Mouse (Mus musculus): ENCODE results near the gene Pank1. TPM values are rescaled to one million over a fixed set of nuclear protein-coding genes. Genes with fewer than 3 reads are reported as not detected.

Pank1 gene
- polyA plus RNA-seq, 1 experiment from 2014 or later: 7.5 TPM

DNA sequence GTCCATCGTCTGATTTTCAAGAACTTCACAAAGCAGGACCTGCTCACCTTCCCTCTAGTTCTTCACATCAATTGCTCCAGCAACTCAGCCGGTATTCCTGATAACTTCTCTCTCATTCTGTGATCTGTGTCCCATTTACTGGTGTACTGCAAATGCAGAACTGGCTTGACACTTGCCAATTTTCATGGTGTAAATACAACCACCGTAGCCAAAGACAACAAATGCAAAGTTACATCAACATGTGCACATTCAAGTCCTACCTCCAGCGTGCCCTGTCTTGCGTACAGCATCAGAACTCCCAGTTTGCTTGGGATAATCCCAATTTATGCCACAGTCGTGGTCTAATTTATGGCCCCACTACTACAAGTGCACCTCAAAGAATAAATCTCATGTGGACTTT, 15.5 kb downstream of the Pank1 start:
- Histone ChIP-seq H3K4me3 (ENCODE audit: low read length) (no peak overlapping the region), H3K9me3 (ENCODE audit: control insufficient read depth, low read length) (no peaks in the 10 kb centered on the region), H3K4me2 (ENCODE audit: low read depth, low read length) (no peak overlapping the region), H3K36me3 (ENCODE audit: control insufficient read depth, insufficient read depth, low read length) (no peaks in the 10 kb centered on the region), H3K4me1 (replicated peaks; ENCODE audit: control insufficient read depth, insufficient read depth, low read length) (0 out of 2 replicates have a peak, but pooled peaks cover 3% of the 10 kb centered on the region), H3K27ac (ENCODE audit: low read length) (no peak overlapping the region), H3K9ac (ENCODE audit: low read length) (no peak overlapping the region), H3K27me3 (ENCODE audit: control insufficient read depth, insufficient read depth, low read depth, low read length) (no peaks in the 10 kb centered on the region)
- WGBS: 84% methylated on average over 6 of the region's 6 CpGs
- ATAC-seq (ENCODE audit: low read depth): no peak

DNA sequence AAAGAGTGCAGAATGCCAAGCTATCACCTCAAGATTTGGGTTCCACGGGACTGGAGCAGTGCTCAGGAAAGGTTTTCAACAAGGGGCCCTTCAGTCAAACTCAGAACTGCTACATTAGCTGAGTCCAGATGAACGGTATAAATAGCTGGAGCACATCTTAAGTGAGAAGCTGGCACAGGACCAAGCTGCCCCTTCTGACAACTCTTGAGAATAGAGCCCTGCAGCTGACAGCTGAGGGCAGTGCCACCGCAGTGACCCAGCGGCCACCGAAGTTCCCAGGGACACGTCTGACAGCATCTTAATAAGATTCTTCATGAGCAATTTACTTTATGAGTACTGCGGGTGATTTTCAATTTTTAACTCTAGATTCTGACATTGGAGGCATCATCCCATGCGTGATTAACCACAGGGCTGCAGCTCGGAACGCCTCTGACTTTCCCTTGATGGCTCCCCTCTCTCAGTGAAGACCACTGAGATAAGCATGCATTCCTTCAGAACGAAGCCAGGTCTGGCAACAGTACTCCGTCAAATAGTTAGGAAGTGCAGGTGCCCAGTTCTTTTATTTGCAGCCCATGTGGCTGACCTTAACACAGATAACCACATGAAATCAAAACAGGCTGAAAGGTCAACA, 23.1 kb downstream of the Pank1 start:
- Histone ChIP-seq H3K4me1 (replicated peaks; ENCODE audit: control insufficient read depth, insufficient read depth, low read length) (peaks cover 14% of the 10 kb centered on the region), H3K4me2 (ENCODE audit: low read depth, low read length) (no peak overlapping the region), H3K9ac (ENCODE audit: low read length) (no peak overlapping the region), H3K9me3 (ENCODE audit: control insufficient read depth, low read length) (no peaks in the 10 kb centered on the region), H3K27ac (ENCODE audit: low read length) (no peak overlapping the region), H3K4me3 (ENCODE audit: low read length) (no peak overlapping the region), H3K27me3 (ENCODE audit: control insufficient read depth, insufficient read depth, low read depth, low read length) (no peaks in the 10 kb centered on the region), H3K36me3 (ENCODE audit: control insufficient read depth, insufficient read depth, low read length) (no peaks in the 10 kb centered on the region)
- peak; percentile 75 for ATAC-seq (ENCODE audit: low read depth)
- WGBS: 32% methylated on average over 12 of the region's 12 CpGs

GRCm38 (mm10) chr19:34851161-34851560, 28.1 kb downstream of the Pank1 start:
- H3K4me2 ChIP-seq (ENCODE audit: low read depth, low read length): no peak overlapping the region
- no peaks in the 10 kb centered on the region for H3K27me3 ChIP-seq (ENCODE audit: control insufficient read depth, insufficient read depth, low read depth, low read length)
- H3K36me3 ChIP-seq (ENCODE audit: control insufficient read depth, insufficient read depth, low read length): no peaks in the 10 kb centered on the region
- no peak for ATAC-seq (ENCODE audit: low read depth)
- H3K27ac ChIP-seq (ENCODE audit: low read length): no peak overlapping the region
- no peak overlapping the region for H3K4me3 ChIP-seq (ENCODE audit: low read length)
- H3K9me3 ChIP-seq (ENCODE audit: control insufficient read depth, low read length): no peaks in the 10 kb centered on the region
- H3K4me1 ChIP-seq (replicated peaks; ENCODE audit: control insufficient read depth, insufficient read depth, low read length): peaks cover 5% of the 10 kb centered on the region
- no peak overlapping the region for H3K9ac ChIP-seq (ENCODE audit: low read length)
- WGBS: 91% methylated on average over 3 of the region's 3 CpGs

GRCm38 (mm10) chr19:34849426-34849825, 29.8 kb downstream of the Pank1 start:
- 89% methylated on average over 7 of the region's 7 CpGs for WGBS
- ATAC-seq (ENCODE audit: low read depth): no peak

DNA sequence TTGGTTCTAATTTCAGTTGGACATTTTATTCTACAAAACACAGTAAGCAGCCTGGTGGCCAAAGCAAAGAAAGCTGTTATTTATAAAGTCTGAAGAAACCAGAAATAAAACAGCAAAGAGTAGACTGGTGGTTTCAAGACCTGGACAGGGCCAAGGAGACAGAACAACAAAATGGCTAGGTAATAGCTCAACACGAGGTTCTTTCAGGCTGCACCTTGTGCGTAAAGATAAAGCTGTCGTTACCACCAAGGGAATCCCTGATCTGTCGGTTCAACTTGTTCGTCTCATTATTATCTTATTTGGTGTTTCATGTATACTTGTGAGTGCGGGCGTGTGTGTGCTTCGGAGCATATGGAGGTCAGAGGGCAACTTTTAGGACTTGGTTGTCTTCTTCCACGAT, 31.1 kb downstream of the Pank1 start:
- ATAC-seq (ENCODE audit: low read depth): no peak
- Histone ChIP-seq H3K4me2 (ENCODE audit: low read depth, low read length) (no peak overlapping the region), H3K9me3 (ENCODE audit: control insufficient read depth, low read length) (no peaks in the 10 kb centered on the region), H3K4me3 (ENCODE audit: low read length) (no peak overlapping the region), H3K36me3 (ENCODE audit: control insufficient read depth, insufficient read depth, low read length) (no peaks in the 10 kb centered on the region), H3K4me1 (replicated peaks; ENCODE audit: control insufficient read depth, insufficient read depth, low read length) (peaks cover 13% of the 10 kb centered on the region), H3K27ac (ENCODE audit: low read length) (no peak overlapping the region), H3K9ac (ENCODE audit: low read length) (no peak overlapping the region), H3K27me3 (ENCODE audit: control insufficient read depth, insufficient read depth, low read depth, low read length) (no peaks in the 10 kb centered on the region)
- WGBS: 81% methylated on average over 9 of the region's 9 CpGs

More at GRCm38 (mm10) chr19:34849426-34849825, 29.8 kb downstream of the Pank1 start:
- H3K27me3 ChIP-seq (ENCODE audit: control insufficient read depth, insufficient read depth, low read depth, low read length): no peaks in the 10 kb centered on the region
- H3K9me3 ChIP-seq (ENCODE audit: control insufficient read depth, low read length): no peaks in the 10 kb centered on the region
- H3K27ac ChIP-seq (ENCODE audit: low read length): no peak overlapping the region
- H3K4me1 ChIP-seq (replicated peaks; ENCODE audit: control insufficient read depth, insufficient read depth, low read length): peaks cover 5% of the 10 kb centered on the region
- H3K4me2 ChIP-seq (ENCODE audit: low read depth, low read length): no peak overlapping the region
- H3K36me3 ChIP-seq (ENCODE audit: control insufficient read depth, insufficient read depth, low read length): no peaks in the 10 kb centered on the region
- no peak overlapping the region for H3K4me3 ChIP-seq (ENCODE audit: low read length)
- H3K9ac ChIP-seq (ENCODE audit: low read length): no peak overlapping the region

- peak overlapping the region; percentile 28; the same call in 1 of the 2 replicates for H3K4me2 ChIP-seq (ENCODE audit: low read depth, low read length)
- no peaks in the 10 kb centered on the region for H3K9me3 ChIP-seq (ENCODE audit: control insufficient read depth, low read length)
- no peaks in the 10 kb centered on the region for H3K27me3 ChIP-seq (ENCODE audit: control insufficient read depth, insufficient read depth, low read depth, low read length)
- 68% methylated on average over 3 of the region's 3 CpGs for WGBS
- no peak for ATAC-seq (ENCODE audit: low read depth)
- no peak overlapping the region for H3K9ac ChIP-seq (ENCODE audit: low read length)
- H3K27ac ChIP-seq (ENCODE audit: low read length): no peak overlapping the region
- H3K4me1 ChIP-seq (replicated peaks; ENCODE audit: control insufficient read depth, insufficient read depth, low read length): peaks cover 13% of the 10 kb centered on the region
- no peak overlapping the region for H3K4me3 ChIP-seq (ENCODE audit: low read length)
- no peaks in the 10 kb centered on the region for H3K36me3 ChIP-seq (ENCODE audit: control insufficient read depth, insufficient read depth, low read length)
These were observed 32.2 kb downstream of the Pank1 start for GRCm38 (mm10) chr19:34847103-34847502.

- no peak overlapping the region for H3K27ac ChIP-seq (ENCODE audit: low read length)
- 30% methylated on average over 12 of the region's 12 CpGs for WGBS
- H3K9me3 ChIP-seq (ENCODE audit: control insufficient read depth, low read length): no peaks in the 10 kb centered on the region
- peak; percentile 65; the same call in 1 of the 2 replicates for ATAC-seq (ENCODE audit: low read depth)
- H3K9ac ChIP-seq (ENCODE audit: low read length): no peak overlapping the region
- H3K4me1 ChIP-seq (replicated peaks; ENCODE audit: control insufficient read depth, insufficient read depth, low read length): peaks cover 13% of the 10 kb centered on the region
- H3K27me3 ChIP-seq (ENCODE audit: control insufficient read depth, insufficient read depth, low read depth, low read length): no peaks in the 10 kb centered on the region
- H3K36me3 ChIP-seq (ENCODE audit: control insufficient read depth, insufficient read depth, low read length): no peaks in the 10 kb centered on the region
- H3K4me3 ChIP-seq (ENCODE audit: low read length): peak overlapping the region; percentile 23; the same call in 1 of the 2 replicates
- peak overlapping the region; percentile 28 for H3K4me2 ChIP-seq (ENCODE audit: low read depth, low read length)
These were observed 32.7 kb downstream of the Pank1 start for GRCm38 (mm10) chr19:34846508-34847038.

DNA sequence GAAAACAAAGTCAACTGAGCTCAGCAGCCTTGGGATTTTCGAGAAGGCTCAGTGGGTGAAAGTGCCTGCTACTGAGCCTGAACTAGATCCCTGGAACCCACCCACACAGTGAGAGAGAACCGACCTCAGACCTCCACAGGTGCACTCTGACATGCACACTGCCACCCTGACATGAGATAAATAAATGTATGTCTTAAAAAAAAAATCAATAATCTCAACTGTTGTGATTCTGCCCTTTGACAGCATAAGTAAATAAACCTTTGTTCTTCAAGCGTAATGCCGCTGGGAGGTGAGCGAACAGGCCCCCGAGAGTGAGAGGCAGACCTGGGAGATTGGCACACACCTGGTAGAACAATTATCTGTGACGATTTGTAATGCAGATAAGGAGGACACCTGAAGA, 33.2 kb downstream of the Pank1 start:
- peaks cover 13% of the 10 kb centered on the region for H3K4me1 ChIP-seq (replicated peaks; ENCODE audit: control insufficient read depth, insufficient read depth, low read length)
- 26% methylated on average over 7 of the region's 7 CpGs for WGBS

GRCm38 (mm10) chr19:34845331-34845730, 33.9 kb downstream of the Pank1 start:
- Histone ChIP-seq H3K4me1 (replicated peaks; ENCODE audit: control insufficient read depth, insufficient read depth, low read length) (peaks cover 13% of the 10 kb centered on the region), H3K27ac (ENCODE audit: low read length) (no peak overlapping the region), H3K36me3 (ENCODE audit: control insufficient read depth, insufficient read depth, low read length) (peaks cover 4% of the 10 kb centered on the region), H3K4me3 (ENCODE audit: low read length) (no peak overlapping the region), H3K27me3 (ENCODE audit: control insufficient read depth, insufficient read depth, low read depth, low read length) (no peaks in the 10 kb centered on the region), H3K9me3 (ENCODE audit: control insufficient read depth, low read length) (no peaks in the 10 kb centered on the region), H3K4me2 (ENCODE audit: low read depth, low read length) (no peak overlapping the region), H3K9ac (ENCODE audit: low read length) (no peak overlapping the region)
- ATAC-seq (ENCODE audit: low read depth): no peak
- 94% methylated on average over 8 of the region's 8 CpGs for WGBS

More for the DNA sequence above, 33.2 kb downstream of the Pank1 start:
- no peak for ATAC-seq (ENCODE audit: low read depth)
- H3K36me3 ChIP-seq (ENCODE audit: control insufficient read depth, insufficient read depth, low read length): no peaks in the 10 kb centered on the region
- no peak overlapping the region for H3K27ac ChIP-seq (ENCODE audit: low read length)
- H3K4me3 ChIP-seq (ENCODE audit: low read length): no peak overlapping the region
- no peaks in the 10 kb centered on the region for H3K27me3 ChIP-seq (ENCODE audit: control insufficient read depth, insufficient read depth, low read depth, low read length)
- H3K9ac ChIP-seq (ENCODE audit: low read length): no peak overlapping the region
- H3K4me2 ChIP-seq (ENCODE audit: low read depth, low read length): peak overlapping the region; percentile 28
- no peaks in the 10 kb centered on the region for H3K9me3 ChIP-seq (ENCODE audit: control insufficient read depth, low read length)
